ENCODE assay signal across 22 mouse cellular contexts in genomic region chr7:115537636-115538035, GRCm38 (mm10).
"Had no signal": no experiment of that assay in that cellular context is flagged by ENCODE, and none has a peak within 500 bp of the region (broad histone marks: within the 10 kb centered on the region; RNA-seq: fewer than 3 reads in every experiment).

No protein-coding gene starts in this region.

- H3K4me3 ChIP-seq: limb, embryonic 15.5 days; liver, embryonic 12.5 days; liver, embryonic 15.5 days; lung, embryonic 15.5 days; megakaryocyte, embryonic 14.5 days; midbrain, embryonic 10.5 days; midbrain, embryonic 13.5 days; myocyte; neural tube, embryonic 13.5 days; stomach, embryonic 15.5 days had no signal

- H3K9me3 ChIP-seq: limb, embryonic 15.5 days; liver, embryonic 12.5 days; liver, embryonic 15.5 days; lung, embryonic 15.5 days; megakaryocyte, embryonic 14.5 days; midbrain, embryonic 10.5 days; midbrain, embryonic 13.5 days; neural tube, embryonic 13.5 days; stomach, embryonic 15.5 days had no signal

- ATAC-seq: liver, embryonic 12.5 days; midbrain, embryonic 13.5 days; midbrain, embryonic 16.5 days had no signal

- H3K36me3 ChIP-seq: limb, embryonic 15.5 days; lung, embryonic 15.5 days; stomach, embryonic 15.5 days had no signal

- H3K4me2 ChIP-seq: limb, embryonic 15.5 days; liver, embryonic 12.5 days; liver, embryonic 15.5 days; lung, embryonic 15.5 days; midbrain, embryonic 13.5 days; neural tube, embryonic 13.5 days; stomach, embryonic 15.5 days had no signal

- H3K27me3 ChIP-seq: limb, embryonic 15.5 days; liver, embryonic 12.5 days; liver, embryonic 15.5 days; lung, embryonic 15.5 days; midbrain, embryonic 13.5 days; neural tube, embryonic 13.5 days; stomach, embryonic 15.5 days had no signal

- DNase-seq: kidney, adult 11 months; kidney, adult 8-10 months; kidney, postnatal 25 days; lung, adult 18-20 months; lung, postnatal 10 days; lung, postnatal 36 days; retina, postnatal 1 day; right cerebral cortex, postnatal 25 days; spleen, adult 18-20 months; thymus, adult 18-20 months; thymus, postnatal 36 days had no signal

- H3K4me1 ChIP-seq: liver, embryonic 12.5 days; liver, embryonic 15.5 days; lung, embryonic 15.5 days; stomach, embryonic 15.5 days had no signal

- H3K27ac ChIP-seq: limb, embryonic 15.5 days; liver, embryonic 12.5 days; liver, embryonic 15.5 days; lung, embryonic 15.5 days; midbrain, embryonic 10.5 days; midbrain, embryonic 13.5 days; neural tube, embryonic 13.5 days; stomach, embryonic 15.5 days had no signal

- H3K9ac ChIP-seq: limb, embryonic 15.5 days; liver, embryonic 12.5 days; liver, embryonic 15.5 days; lung, embryonic 15.5 days; midbrain, embryonic 13.5 days; neural tube, embryonic 13.5 days; stomach, embryonic 15.5 days had no signal
